Mouse (Mus musculus) ES-E14 (cell line): ENCODE data around the gene Sin3a. TPM values are rescaled to one million over a fixed set of nuclear protein-coding genes. Genes with fewer than 3 reads are reported as not detected.
A peak's percentile ranks its signal among the peaks of the same experiment; 100 is the strongest.

Experiments used
- DNase-seq: peaks from one replicate; pipeline ENCODE4 v3.0.0-alpha.2; 2013; ENCODE audit warnings: low read depth, low spot score
- H3K27ac ChIP-seq: 2 replicates; pipeline ENCODE4 v1.5.1; 2012; ENCODE audit warnings: low read depth, mild to moderate bottlenecking, low read length, moderate library complexity, mixed read lengths; ENCODE audit not compliant: poor library complexity, insufficient read depth, severe bottlenecking
- H3K36me3 ChIP-seq: 2 replicates; pipeline ENCODE4 v1.6.1; 2012; ENCODE audit warnings: mild to moderate bottlenecking, low read length, moderate library complexity, mixed read lengths; ENCODE audit not compliant: control insufficient read depth, poor library complexity, insufficient read depth, severe bottlenecking
- H3K4me1 ChIP-seq, 2 experiments: fragments of 150-350 bp in 1 of 2; sonication (generic) in 1 of 2; 2 replicates each; pipeline ENCODE4 v1.6.1; 2012; ENCODE audit warnings: low read length in 2 of 2, mild to moderate bottlenecking in 1 of 2, mixed read lengths in 1 of 2; ENCODE audit not compliant: control insufficient read depth in 2 of 2, insufficient read depth in 2 of 2, poor library complexity in 1 of 2
- H3K4me3 ChIP-seq, 2 experiments: fragments of 150-350 bp in 1 of 2; sonication (generic) in 1 of 2; 2 replicates each; pipeline ENCODE4 v1.5.1; 2012; ENCODE audit warnings: low read length in 2 of 2, low read depth in 1 of 2, mild to moderate bottlenecking in 1 of 2, mixed read lengths in 1 of 2; ENCODE audit not compliant: insufficient read depth in 1 of 2, poor library complexity in 1 of 2, severe bottlenecking in 1 of 2
- H3K9ac ChIP-seq: 2 replicates; pipeline ENCODE4 v1.6.1; 2012; ENCODE audit warnings: low read depth, mild to moderate bottlenecking, low read length, mixed read lengths; ENCODE audit not compliant: poor library complexity, insufficient read depth, severe bottlenecking
- H3K9me3 ChIP-seq: fragments of 150-350 bp; sonication (generic); 2 replicates; pipeline ENCODE4 v1.6.1; 2012; ENCODE audit warnings: low read depth, mild to moderate bottlenecking, low read length; ENCODE audit not compliant: control insufficient read depth, insufficient read depth
- CHD2 ChIP-seq: IDR thresholded peaks from 2 replicates; pipeline ENCODE4 v1.6.1; 2014; ENCODE audit warnings: mild to moderate bottlenecking, low read depth, low read length, inconsistent platforms
- HCFC1 ChIP-seq: IDR thresholded peaks from 2 replicates; pipeline ENCODE4 v1.6.1; 2012; ENCODE audit warnings: low read length, inconsistent platforms, borderline replicate concordance; ENCODE audit not compliant: insufficient read depth
- MAFK ChIP-seq: IDR thresholded peaks from 2 replicates; pipeline ENCODE4 v1.6.1; 2014; ENCODE audit warnings: mild to moderate bottlenecking, low read depth, low read length, inconsistent platforms; ENCODE audit not compliant: insufficient read depth
- ZC3H11A ChIP-seq: IDR thresholded peaks from 2 replicates; pipeline ENCODE4 v1.6.1; 2012; ENCODE audit warnings: low read depth, mild to moderate bottlenecking, inconsistent platforms, low read length, borderline replicate concordance
- ZNF384 ChIP-seq: IDR thresholded peaks from 2 replicates; pipeline ENCODE4 v1.6.1; 2012; ENCODE audit warnings: low read depth, low read length, inconsistent platforms
- in situ Hi-C, 2 experiments: fragments of 600-800 bp; cut with MboI; formaldehyde crosslinking; loops; one replicate each; pipeline ENCODE4 v1.15.1; 2025; ENCODE audit warnings: low sequenced_read_pairs in 2 of 2, inconsistent platforms in 1 of 2; ENCODE audit not compliant: unreplicated experiment in 2 of 2
- total RNA-seq: library from RNA; depleted of rRNA; stranded (reverse); fragments of 300-350 nt; gene quantifications from 2 replicates; pipeline ENCODE4 v1.2.3, GENCODE M21; 2012

Gene Sin3a
- total RNA-seq, 1 experiment: 78.3 TPM

DNA sequence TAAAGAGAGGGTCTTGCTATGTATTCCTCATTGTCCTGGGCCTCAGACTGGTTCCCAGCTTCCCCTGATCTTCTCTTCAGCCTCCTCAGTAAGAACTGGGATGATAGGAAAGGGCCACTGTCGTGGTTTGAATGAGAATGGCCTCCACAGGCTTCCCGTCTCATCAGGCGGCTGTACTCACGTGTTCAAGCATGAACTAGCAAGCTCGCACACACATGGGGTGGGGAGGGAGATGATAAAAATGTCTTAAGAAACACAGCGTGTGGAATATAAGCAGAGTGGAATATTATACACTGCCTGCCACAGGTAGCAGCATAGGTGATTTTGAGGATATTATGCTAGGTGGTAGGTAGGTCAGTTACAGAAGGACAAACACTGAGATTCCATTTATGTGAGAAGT, 77.2 kb downstream of the Sin3a start:
- TF ChIP-seq CHD2: no peak
- TF ChIP-seq MAFK: no peak
- no peak for TF ChIP-seq ZNF384
- no peak for TF ChIP-seq ZC3H11A
- TF ChIP-seq HCFC1: no peak
- in situ Hi-C loops: no loop called here
- Histone ChIP-seq H3K9me3 (no peaks in the 10 kb centered on the region), H3K36me3 (no peaks in the 10 kb centered on the region), H3K9ac (peak overlapping the region; percentile 22; the same call in 1 of the 2 replicates), H3K27ac (no peak overlapping the region), H3K4me3 (peak overlapping the region; percentile 68 to 83; a peak in 1 of 4 replicates), H3K4me1 (peaks cover 0 to 11% of the 10 kb centered on the region in 2 experiments; a peak in 3 of 4 replicates)
- no peak for DNase-seq

DNA sequence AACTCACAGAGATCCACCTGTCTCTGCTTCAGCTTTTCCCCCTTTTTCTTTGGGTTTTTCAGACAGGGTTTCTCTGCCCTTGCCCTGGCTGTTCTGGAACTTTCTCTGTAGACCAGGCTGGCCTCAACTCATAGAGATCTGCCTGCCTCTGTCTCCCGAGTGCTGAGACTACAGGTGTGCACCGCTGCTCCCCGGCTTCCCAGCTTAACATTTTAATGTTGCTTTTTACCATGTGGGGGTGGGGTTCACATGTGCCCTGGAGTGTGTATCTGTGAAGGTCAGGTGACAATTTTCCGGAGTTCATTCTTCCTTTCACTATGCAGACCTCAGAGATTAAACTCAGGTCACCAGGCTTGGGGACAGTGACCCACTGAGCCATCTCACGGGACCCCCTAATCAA, 78.4 kb downstream of the Sin3a start:
- no peak for DNase-seq
- Histone ChIP-seq H3K9me3 (no peaks in the 10 kb centered on the region), H3K4me1 (peaks cover 0 to 11% of the 10 kb centered on the region in 2 experiments; a peak in 3 of 4 replicates), H3K4me3 (no peak overlapping the region), H3K27ac (no peak overlapping the region), H3K9ac (no peak overlapping the region), H3K36me3 (peaks cover 4% of the 10 kb centered on the region)
- in situ Hi-C loops: no loop called here
- TF ChIP-seq MAFK (no peak), ZNF384 (no peak), HCFC1 (no peak), CHD2 (no peak), ZC3H11A (no peak)

DNA sequence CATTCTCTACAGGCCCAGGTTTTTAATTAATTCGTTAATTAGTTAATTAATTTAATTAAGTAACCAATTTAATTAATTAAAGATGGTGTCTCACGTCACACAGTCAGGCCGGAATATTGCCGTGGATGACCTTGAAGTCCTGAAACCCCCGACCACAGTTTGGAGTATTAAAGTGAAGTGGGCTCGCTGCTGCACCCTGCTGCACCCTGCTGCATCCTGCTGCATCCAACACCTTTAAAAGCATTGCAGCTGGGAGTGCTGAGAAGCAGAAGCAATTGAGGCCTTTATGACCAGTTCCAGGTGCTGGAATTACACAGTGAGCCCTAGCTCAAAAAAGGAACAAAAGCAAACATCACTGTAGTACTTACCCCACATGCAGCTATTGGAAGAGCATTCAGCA, 80.5 kb downstream of the Sin3a start:
- DNase-seq: no peak
- Histone ChIP-seq H3K9me3 (no peaks in the 10 kb centered on the region), H3K36me3 (peaks cover 7% of the 10 kb centered on the region), H3K4me1 (peaks cover 0 to 7% of the 10 kb centered on the region in 2 experiments; a peak in 1 of 4 replicates), H3K27ac (no peak overlapping the region), H3K9ac (no peak overlapping the region), H3K4me3 (no peak overlapping the region)
- in situ Hi-C loops: no loop called here
- no peak for TF ChIP-seq CHD2
- TF ChIP-seq ZC3H11A: no peak
- no peak for TF ChIP-seq HCFC1
- no peak for TF ChIP-seq MAFK
- TF ChIP-seq ZNF384: no peak

DNA sequence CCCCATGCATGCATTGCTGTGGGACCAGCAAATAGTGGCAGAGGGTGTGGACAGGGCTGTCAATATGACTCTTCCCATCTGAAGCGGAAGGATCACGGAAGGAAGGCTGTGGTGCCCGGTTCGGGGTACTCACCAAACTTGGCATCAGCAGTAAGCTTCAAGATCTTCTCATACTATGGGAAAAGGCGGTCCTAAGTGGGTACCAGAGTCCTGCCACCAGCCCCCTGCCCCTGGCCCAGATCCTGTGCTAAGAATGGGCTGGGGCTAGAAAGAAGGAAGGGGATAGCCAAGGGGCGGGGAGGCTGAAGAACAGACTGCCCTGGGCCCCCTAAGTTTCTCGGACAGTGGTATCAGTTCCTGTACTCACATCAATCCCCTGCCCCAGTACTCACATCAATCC, 84.5 kb downstream of the Sin3a start:
- H3K4me1 ChIP-seq: peaks cover 2 to 9% of the 10 kb centered on the region in 2 experiments; a peak in 2 of 4 replicates
- no peak overlapping the region for H3K4me3 ChIP-seq
- H3K36me3 ChIP-seq: peaks cover 7% of the 10 kb centered on the region
- no peak overlapping the region for H3K27ac ChIP-seq
- peak overlapping the region; percentile 90; the same call in 1 of the 2 replicates for H3K9ac ChIP-seq
- DNase-seq: no peak
- TF ChIP-seq ZC3H11A (no peak), MAFK (no peak), HCFC1 (no peak), CHD2 (no peak), ZNF384 (no peak)
- H3K9me3 ChIP-seq: no peaks in the 10 kb centered on the region
- in situ Hi-C loops: no loop called here

DNA sequence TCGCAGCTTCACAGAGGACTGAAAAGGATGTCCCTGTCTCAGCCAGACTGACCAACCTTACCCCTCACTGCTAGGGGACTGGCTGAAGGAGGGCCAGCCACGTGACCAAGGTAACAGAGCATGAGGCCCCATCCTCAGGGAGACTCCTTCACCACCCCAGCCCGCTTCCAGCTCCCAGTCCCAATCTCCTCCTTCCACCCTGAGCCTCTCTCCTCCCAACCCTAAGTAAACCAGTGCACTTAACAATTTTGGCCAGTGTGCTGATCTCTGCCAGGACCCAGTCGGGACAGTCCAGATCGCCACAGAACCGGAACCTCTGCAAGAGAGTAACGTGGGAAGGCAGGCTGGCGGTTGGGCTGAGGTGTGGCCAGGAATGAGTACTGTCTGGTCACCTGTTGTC, 85.0 kb downstream of the Sin3a start:
- Histone ChIP-seq H3K9me3 (no peaks in the 10 kb centered on the region), H3K4me1 (peaks cover 2 to 9% of the 10 kb centered on the region in 2 experiments; a peak in 2 of 4 replicates), H3K36me3 (peaks cover 7% of the 10 kb centered on the region), H3K4me3 (peak overlapping the region in 1 of 2 experiments; percentile 89; a peak in 1 of 4 replicates), H3K27ac (no peak overlapping the region), H3K9ac (peak overlapping the region; percentile 90; the same call in 1 of the 2 replicates)
- in situ Hi-C loops: no loop called here
- DNase-seq: no peak
- TF ChIP-seq CHD2: no peak
- no peak for TF ChIP-seq ZC3H11A
- TF ChIP-seq MAFK: no peak
- TF ChIP-seq HCFC1: no peak
- TF ChIP-seq ZNF384: no peak
